Mouse (Mus musculus) midbrain, embryonic 10.5 days (tissue): ENCODE measurements around the gene Hnrnpa1. TPM values are rescaled to one million over a fixed set of nuclear protein-coding genes. Genes with fewer than 3 reads are reported as not detected.
A peak's percentile ranks its signal among the peaks of the same experiment; 100 is the strongest.

ENCODE experiments used
- DNase-seq: peaks from one replicate; pipeline ENCODE4 v3.0.0-alpha.2; 2017; ENCODE audit warnings: low spot score
- H3K27ac ChIP-seq: fragments of 300-500 bp; sonication (generic); replicated peaks from 2 replicates; pipeline ENCODE4 v1.5.1; 2016; ENCODE audit warnings: mild to moderate bottlenecking
- H3K27me3 ChIP-seq: fragments of 300-500 bp; sonication (generic); 2 replicates; pipeline ENCODE4 v1.6.1; 2016; ENCODE audit warnings: low read depth, mild to moderate bottlenecking; ENCODE audit not compliant: poor library complexity, severe bottlenecking
- H3K36me3 ChIP-seq: fragments of 300-500 bp; sonication (generic); 2 replicates; pipeline ENCODE4 v1.6.1; 2016; ENCODE audit warnings: mild to moderate bottlenecking, moderate library complexity
- H3K4me1 ChIP-seq: fragments of 300-500 bp; sonication (generic); 2 replicates; pipeline ENCODE4 v1.6.1; 2016
- H3K4me3 ChIP-seq: fragments of 300-500 bp; sonication (generic); 2 replicates; pipeline ENCODE4 v1.5.1; 2016; ENCODE audit warnings: mild to moderate bottlenecking, moderate library complexity
- H3K9me3 ChIP-seq: fragments of 300-500 bp; sonication (generic); replicated peaks from 2 replicates; pipeline ENCODE4 v1.6.1; 2016; ENCODE audit warnings: mild to moderate bottlenecking
- WGBS: fragments of 180-500 bp; shearing (Covaris S2); methylation state at CpG from one replicate; pipeline ENCODE4 v1.1.7; 2016; 5-methylcytosine and 5-hydroxymethylcytosine counted together
- microRNA counts: library from miRNA; unstranded; fragments of <30 nt; microRNA quantifications from one replicate; lab custom pipeline; 2017
- microRNA-seq: library from miRNA; unstranded; fragments of <30 nt; microRNA quantifications from one replicate; pipeline ENCODE4, GENCODE M21; 2017
- polyA plus RNA-seq: library from polyadenylated mRNA; unstranded; fragments of >200 nt; fragmentation: Nextera tagmentation; extraction: Ambion mirVana; gene quantifications from 2 replicates; pipeline ENCODE4 v1.2.1, GENCODE M21; 2016

Hnrnpa1 gene
- polyA plus RNA-seq, 1 experiment from 2014 or later = 1,692 TPM

DNA sequence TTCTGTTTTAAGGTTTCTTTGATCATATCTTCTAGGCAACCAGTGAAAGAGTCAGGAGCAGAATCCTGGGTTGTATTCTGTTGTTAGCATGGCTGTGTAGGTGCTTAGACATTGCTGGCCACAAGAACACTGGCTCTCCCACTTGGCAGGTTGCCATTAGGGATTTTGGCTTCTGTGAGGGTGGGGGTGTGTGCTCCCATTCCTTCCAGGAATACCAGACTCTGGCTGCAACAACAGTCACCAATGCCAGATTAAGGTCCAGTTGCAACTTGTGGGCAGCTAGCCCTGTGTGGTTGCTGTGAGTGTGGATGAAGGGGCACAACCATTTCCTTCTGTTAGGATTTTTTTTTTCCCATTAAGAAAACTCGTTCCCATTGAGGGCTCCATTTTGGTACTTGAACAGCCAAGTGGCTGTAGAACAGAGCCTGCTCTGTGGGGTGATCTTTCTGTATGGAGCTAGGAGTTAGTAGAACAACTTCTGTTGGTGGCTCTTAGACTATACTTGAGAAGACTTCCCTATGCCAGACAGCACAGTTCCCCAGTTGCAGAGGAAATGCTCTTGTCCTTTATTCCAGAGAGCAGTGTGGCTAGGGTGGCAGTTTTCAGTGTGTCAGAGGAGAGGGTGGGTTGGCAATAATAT, 45.7 kb downstream of the Hnrnpa1 start:
- Histone ChIP-seq H3K4me1 (peaks cover 12% of the 10 kb centered on the region), H3K9me3 (no peaks in the 10 kb centered on the region), H3K4me3 (no peak overlapping the region), H3K27me3 (no peaks in the 10 kb centered on the region), H3K27ac (peak overlapping the region; percentile 1; the same call in 1 of the 2 replicates), H3K36me3 (peaks cover 51% of the 10 kb centered on the region)
- 88% methylated on average over 1 of the region's 1 CpGs for WGBS
- DNase-seq = no peak

- Histone ChIP-seq H3K27ac (0 out of 2 replicates have a peak overlapping the region, but pooled peaks have one; percentile 1), H3K4me1 (peaks cover 14% of the 10 kb centered on the region), H3K4me3 (no peak overlapping the region), H3K36me3 (peaks cover 81% of the 10 kb centered on the region), H3K9me3 (no peaks in the 10 kb centered on the region; the same call in 1 of the 2 replicates), H3K27me3 (no peaks in the 10 kb centered on the region)
- no peak for DNase-seq
- WGBS = 56% methylated on average over 5 of the region's 5 CpGs
Observed at GRCm38 (mm10) chr15:103289600-103289999, 49.4 kb downstream of the Hnrnpa1 start.

DNA sequence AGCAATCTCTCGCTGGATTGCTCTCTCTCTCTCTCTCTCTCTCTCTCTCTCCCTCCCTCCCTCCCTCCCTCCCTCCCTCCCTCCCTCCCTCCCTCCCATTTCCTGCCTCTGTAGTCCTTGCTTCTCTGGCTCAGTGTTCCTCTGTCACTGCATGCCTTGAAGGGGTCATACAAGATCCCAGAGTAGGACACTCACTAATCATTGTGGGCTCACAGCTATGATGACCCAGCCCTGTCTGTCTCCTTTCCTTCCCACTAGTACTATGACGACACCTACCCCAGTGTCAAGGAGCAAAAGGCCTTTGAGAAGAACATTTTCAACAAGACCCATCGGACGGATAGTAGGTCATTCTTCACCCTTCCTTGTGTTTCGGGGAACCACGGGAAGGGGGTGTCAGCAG, 50.2 kb downstream of the Hnrnpa1 start:
- Histone ChIP-seq H3K27me3 (no peaks in the 10 kb centered on the region), H3K4me3 (no peak overlapping the region), H3K9me3 (no peaks in the 10 kb centered on the region; the same call in 1 of the 2 replicates), H3K27ac (0 out of 2 replicates have a peak overlapping the region, but pooled peaks have one; percentile 1), H3K36me3 (peaks cover 84% of the 10 kb centered on the region), H3K4me1 (peaks cover 20% of the 10 kb centered on the region)
- DNase-seq = no peak
- 82% methylated on average over 6 of the region's 6 CpGs for WGBS

DNA sequence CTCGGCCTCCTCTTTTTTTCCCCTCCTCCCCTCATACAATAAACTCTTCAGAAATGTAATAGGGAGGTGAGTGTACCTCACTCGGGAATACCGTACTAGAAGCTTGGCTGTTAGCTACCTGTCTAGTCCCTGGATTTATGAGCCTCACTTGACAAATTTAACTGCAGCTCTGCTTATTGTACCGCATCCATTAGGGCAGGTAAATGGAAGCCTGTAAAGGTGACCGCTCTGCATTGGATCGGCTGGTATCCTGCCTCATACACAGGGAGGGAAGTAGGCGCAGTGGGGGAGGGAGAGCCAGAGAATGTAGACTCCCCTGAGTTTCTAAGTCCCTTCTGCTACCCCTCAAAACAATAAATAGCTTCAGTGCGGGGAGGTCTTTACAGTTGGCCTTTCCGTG, 50.6 kb downstream of the Hnrnpa1 start:
- WGBS = 94% methylated on average over 9 of the region's 9 CpGs
- no peaks in the 10 kb centered on the region for H3K27me3 ChIP-seq
- no peak for DNase-seq
- peaks cover 24% of the 10 kb centered on the region for H3K4me1 ChIP-seq
- peaks cover 82% of the 10 kb centered on the region for H3K36me3 ChIP-seq
- no peak overlapping the region for H3K4me3 ChIP-seq
- H3K9me3 ChIP-seq = no peaks in the 10 kb centered on the region; the same call in 1 of the 2 replicates
- no peak overlapping the region for H3K27ac ChIP-seq

DNA sequence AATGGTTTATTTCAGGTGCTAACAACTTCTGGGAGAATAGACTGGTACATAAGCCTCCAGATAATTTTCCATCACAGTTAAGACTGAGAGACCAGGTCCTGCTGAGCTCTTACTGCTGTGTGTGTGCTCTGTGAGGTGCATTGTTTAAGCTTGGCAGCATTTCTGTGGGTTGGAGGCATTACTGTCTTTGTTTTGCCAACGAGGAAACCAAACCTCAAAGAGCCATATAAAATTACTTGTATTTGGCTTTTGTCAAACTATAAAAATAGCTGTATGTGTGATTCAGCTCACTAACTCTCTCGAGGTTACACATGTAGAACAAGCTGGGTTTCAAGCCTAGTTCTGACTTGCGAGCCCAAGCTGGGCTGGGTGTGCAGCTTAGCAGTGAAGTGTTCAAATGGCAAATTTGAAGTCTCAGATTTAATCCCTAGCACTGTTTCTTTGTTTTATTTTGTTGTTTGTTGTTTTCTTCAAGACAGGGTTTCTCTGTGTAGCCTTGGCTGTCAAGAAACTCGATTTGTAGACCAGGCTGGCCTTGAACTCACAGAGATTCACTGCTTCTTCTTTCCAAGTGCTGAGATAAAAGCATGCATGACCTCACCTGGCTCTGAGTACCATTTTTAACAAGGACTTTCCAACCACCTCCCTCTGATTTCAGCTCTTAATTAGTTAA, 52.6 kb downstream of the Hnrnpa1 start:
- Histone ChIP-seq H3K27me3 (no peaks in the 10 kb centered on the region), H3K4me1 (peaks cover 44% of the 10 kb centered on the region), H3K36me3 (peaks cover 82% of the 10 kb centered on the region), H3K9me3 (no peaks in the 10 kb centered on the region; the same call in 1 of the 2 replicates), H3K27ac (no peak overlapping the region), H3K4me3 (no peak overlapping the region)
- DNase-seq = no peak
- WGBS = 94% methylated on average over 4 of the region's 4 CpGs

DNA sequence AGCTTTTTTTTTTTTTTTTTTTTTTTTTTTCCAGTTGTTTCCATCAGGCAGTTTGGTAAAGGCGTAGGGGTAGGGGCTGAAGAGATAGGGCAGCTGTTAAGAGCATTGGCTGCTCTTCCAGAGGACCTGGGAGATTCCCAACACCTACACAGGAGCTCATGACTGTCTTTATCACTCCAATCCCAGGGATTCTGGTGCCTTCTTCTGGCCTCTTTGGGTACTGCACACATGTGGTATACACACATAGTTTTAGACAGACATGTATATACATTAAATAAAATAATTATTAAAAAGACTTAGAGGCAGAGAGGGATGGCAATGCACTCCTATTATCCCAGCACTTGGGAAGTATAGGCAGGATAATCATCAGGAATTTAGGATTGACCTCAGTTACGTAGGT, 53.1 kb downstream of the Hnrnpa1 start:
- Histone ChIP-seq H3K27ac (no peak overlapping the region), H3K4me3 (no peak overlapping the region), H3K4me1 (peaks cover 49% of the 10 kb centered on the region), H3K27me3 (no peaks in the 10 kb centered on the region), H3K9me3 (no peaks in the 10 kb centered on the region; the same call in 1 of the 2 replicates), H3K36me3 (peaks cover 84% of the 10 kb centered on the region)
- WGBS = 94% methylated on average over 2 of the region's 2 CpGs
- no peak for DNase-seq

DNA sequence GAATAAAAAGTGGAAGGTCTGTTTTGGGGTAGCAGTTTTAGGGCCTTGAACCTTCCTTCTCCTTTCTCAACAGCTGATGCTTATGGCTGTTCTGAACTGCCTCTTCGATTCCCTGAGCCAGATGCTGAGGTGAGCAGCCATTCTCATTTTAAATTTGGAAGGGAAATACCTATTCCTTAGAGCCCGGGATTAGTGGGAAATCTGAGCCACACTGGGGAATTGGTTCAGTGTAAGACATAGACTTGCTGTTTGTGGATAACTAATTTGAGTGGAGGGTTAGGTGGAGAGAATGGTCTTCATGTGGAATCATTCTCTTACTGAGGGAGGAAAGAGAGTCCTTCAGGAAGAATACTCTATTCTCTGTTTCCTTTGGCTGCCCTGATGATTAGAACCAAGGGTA, 54.4 kb downstream of the Hnrnpa1 start:
- no peak overlapping the region for H3K4me3 ChIP-seq
- H3K27me3 ChIP-seq = no peaks in the 10 kb centered on the region
- WGBS = 71% methylated on average over 2 of the region's 2 CpGs
- H3K36me3 ChIP-seq = peaks cover 81% of the 10 kb centered on the region
- peaks cover 54% of the 10 kb centered on the region for H3K4me1 ChIP-seq
- no peaks in the 10 kb centered on the region; the same call in 1 of the 2 replicates for H3K9me3 ChIP-seq
- no peak for DNase-seq
- H3K27ac ChIP-seq = no peak overlapping the region

DNA sequence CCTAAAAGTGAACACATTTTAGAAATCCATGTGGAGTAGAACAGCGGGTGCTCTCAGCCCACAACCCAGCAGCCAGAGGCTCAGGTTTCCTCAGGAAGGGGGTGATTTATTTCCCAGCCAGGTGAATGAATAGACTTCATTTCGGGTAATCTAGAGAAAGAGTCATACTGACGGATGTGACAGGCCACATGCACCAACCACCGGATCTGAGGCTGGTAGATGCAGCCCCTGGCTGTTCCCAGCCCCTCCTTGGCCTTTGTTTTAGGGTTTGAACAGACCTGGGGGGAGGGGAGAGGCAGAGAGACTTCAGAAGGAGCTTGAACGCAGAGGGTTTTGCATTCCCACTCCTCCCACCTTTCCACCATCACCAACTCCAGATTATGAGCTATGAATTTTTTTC, 55.6 kb downstream of the Hnrnpa1 start:
- Histone ChIP-seq H3K9me3 (no peaks in the 10 kb centered on the region; the same call in 1 of the 2 replicates), H3K36me3 (peaks cover 69% of the 10 kb centered on the region), H3K27me3 (no peaks in the 10 kb centered on the region), H3K4me3 (no peak overlapping the region), H3K27ac (peak overlapping the region; percentile 98), H3K4me1 (peaks cover 62% of the 10 kb centered on the region)
- no peak for DNase-seq
- WGBS = 8% methylated on average over 5 of the region's 5 CpGs

MicroRNAs within 50 kb of the gene (microRNA counts, 519-probe panel; counts per million panel counts)
- 6,847 counts per million, percentile 65 among the panel's probes with 10 or more counts for microRNA mmu-miR-148b (lab: Ali Mortazavi, UCI)

Small RNA genes within 50 kb of the gene (microRNA-seq; reads per million reads assigned to microRNA genes)
- 276 reads per million, percentile 62 among the genes with 10 or more reads in this experiment for gene Mir148b

Other genes with a start within 250 kb of the Hnrnpa1 start
- not detected in 2 replicates for gene Hoxc8, start 249.8 kb upstream of the Hnrnpa1 start, polyA plus RNA-seq
- gene Hoxc6, start 242.2 kb upstream of the Hnrnpa1 start, polyA plus RNA-seq = not detected in 2 replicates
- not detected in 2 replicates for gene Hoxc4, start 221.5 kb upstream of the Hnrnpa1 start, polyA plus RNA-seq
- 24.6 and 26.4 TPM in 2 replicates for gene Smug1, start 73.3 kb upstream of the Hnrnpa1 start, polyA plus RNA-seq
- gene Cbx5, start 616 bp upstream of the Hnrnpa1 start, polyA plus RNA-seq = 194 and 206 TPM in 2 replicates
- 5.6 and 6.4 TPM in 2 replicates for gene Nfe2, start 18.0 kb downstream of the Hnrnpa1 start, polyA plus RNA-seq
- 288 and 291 TPM in 2 replicates for gene Copz1, start 32.3 kb downstream of the Hnrnpa1 start, polyA plus RNA-seq
- 0.32 and 0.47 TPM in 2 replicates for gene Gpr84, start 70.2 kb downstream of the Hnrnpa1 start, polyA plus RNA-seq
- 24.3 and 25.5 TPM in 2 replicates for gene Zfp385a, start 99.7 kb downstream of the Hnrnpa1 start, polyA plus RNA-seq
- 26.1 and 26.4 TPM in 2 replicates for gene Itga5, start 126.3 kb downstream of the Hnrnpa1 start, polyA plus RNA-seq
- not detected in 2 replicates for gene Gtsf1, start 190.0 kb downstream of the Hnrnpa1 start, polyA plus RNA-seq
- 0.17 TPM in 1 of 2 replicates, not detected in the other for gene Gtsf2, start 208.0 kb downstream of the Hnrnpa1 start, polyA plus RNA-seq
- 1.8 and 2.1 TPM in 2 replicates for gene Nckap1l, start 213.4 kb downstream of the Hnrnpa1 start, polyA plus RNA-seq